Mouse (Mus musculus) lung, postnatal 10 days (tissue): ENCODE data around the gene Ror1.

Source experiments
- DNase-seq: peaks from one replicate; pipeline ENCODE4 v3.0.0; 2021

Ror1 gene

DNA sequence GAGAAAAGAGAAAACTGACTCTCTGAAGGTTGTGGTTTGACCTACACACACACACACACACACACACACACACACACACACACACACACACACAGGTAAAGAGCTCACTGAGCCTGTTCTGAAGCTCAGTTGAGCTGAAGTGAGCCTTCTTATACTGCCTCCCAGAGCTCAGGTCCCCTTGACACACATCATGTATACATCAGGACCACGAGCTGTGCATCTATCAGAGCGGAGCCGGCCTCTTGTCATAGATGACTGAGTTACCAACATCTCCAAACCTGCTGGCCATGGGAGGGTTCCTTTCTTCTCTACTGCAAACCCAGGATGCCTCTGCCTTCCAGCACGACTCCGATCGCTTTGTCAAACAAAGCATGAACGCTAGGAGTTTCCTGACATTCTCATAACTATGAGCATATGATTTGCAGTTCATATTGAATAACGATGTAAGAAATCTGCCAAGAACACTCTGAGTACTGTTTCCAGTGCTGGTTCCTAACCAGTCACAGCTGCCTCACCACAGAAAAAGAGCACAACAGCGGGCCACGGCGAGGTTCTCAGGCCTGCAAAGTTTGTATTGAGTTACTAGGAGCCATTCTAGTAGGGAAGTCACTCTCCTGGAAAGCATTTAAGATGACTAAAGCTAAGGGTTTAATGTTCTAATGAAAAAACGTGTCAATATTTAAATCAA, 297.9 kb downstream of the Ror1 start:
- no peak for DNase-seq

DNA sequence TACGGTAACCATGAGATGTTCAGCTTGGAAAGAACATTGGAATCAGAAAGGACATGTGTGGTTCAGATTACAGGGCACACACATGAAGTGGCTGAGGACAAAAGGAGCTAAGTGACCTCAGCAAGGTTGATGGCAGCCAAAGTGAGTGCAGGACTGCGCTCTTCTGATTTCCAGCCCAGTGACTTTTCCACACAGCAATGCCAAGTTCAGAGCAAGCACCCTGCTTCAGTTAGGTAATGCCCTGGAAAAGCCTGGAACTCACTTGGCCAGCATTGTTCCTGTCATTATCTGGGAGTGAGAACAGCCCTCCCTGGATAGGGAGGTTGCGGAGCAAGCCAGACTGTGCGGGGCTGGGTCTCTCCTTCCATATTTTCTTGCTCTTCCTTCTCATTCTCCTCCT, 299.8 kb downstream of the Ror1 start:
- peak; percentile 43 for DNase-seq

DNA sequence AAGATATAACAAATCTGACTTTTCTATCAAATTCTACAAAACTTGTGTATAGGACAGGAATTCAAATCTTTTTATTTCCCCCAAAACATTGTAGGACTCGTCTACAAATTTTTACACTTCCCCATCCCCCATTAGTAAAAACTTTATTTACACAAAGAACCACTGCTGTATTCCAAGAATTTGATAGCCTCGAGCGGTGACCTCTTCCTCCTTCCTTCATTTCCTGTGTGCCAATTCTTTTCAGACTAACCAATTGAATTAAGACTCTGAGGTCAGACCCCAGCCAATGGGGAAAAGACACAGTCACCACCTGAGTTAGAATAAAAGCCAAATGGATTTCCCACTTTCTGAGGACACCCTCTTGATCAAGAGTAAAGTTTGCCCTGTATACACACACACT, 302.5 kb downstream of the Ror1 start:
- DNase-seq, result no peak

DNA sequence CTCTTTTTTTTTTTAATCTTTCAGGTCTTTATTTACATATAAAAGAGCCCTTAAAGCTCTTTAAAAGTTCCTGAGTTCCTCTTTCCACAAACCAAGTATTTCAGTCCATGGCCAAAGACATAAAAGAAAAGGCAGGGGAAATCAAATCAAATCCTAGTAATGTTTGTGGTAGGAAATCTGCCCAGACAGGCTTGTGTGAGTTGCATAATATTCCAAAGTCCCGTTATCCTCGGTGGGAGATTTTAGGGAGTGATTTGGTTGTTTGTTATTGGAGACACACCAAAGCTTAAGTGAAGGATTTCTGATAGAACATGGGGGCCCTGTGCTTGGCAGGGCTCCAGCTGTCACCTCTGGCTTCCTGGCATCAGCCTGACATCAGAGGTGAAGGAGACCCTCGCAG, 305.5 kb downstream of the Ror1 start:
- DNase-seq, result no peak

DNA sequence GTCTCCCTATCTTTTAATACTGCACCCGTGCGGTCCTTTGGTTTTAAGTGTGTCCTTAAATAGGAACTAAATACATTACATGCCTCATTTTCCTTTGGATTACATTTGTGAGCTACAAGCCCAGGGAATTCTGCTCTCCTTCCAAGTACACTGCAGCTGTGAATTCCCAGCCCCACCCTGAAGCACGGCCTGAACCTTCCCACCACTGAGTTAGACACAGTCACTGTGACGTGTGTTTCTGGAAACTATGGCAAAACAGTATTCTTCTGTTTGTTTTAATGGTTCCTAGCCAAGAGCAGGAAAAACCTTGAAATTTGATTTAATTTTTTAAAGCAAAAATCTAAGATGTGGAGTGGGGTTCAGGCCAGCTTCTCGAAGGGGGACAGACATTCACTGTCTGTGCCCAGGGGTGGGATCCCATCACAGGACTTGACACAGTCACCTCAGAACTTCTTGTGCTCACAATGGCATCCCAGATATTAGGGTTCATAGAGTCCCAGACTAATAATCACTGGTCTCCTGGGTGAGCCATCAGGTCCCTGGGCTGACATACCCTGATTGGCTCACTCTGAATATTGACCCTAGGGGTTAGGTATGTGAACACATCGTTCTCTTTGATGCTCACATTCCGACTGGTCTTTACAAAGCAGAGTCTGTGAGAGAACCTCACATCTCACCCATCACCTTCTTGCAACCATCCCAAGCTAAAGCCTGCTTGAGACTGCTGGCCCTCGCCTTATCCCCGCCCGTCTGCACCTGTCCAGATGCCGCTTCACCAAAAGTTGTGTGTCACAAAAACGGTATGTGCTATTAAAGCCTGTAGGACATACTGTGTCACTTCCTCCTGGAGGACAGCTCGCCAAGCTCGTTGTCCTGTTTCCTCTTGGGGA, 306.2 kb downstream of the Ror1 start:
- peak; percentile 42 for DNase-seq

DNA sequence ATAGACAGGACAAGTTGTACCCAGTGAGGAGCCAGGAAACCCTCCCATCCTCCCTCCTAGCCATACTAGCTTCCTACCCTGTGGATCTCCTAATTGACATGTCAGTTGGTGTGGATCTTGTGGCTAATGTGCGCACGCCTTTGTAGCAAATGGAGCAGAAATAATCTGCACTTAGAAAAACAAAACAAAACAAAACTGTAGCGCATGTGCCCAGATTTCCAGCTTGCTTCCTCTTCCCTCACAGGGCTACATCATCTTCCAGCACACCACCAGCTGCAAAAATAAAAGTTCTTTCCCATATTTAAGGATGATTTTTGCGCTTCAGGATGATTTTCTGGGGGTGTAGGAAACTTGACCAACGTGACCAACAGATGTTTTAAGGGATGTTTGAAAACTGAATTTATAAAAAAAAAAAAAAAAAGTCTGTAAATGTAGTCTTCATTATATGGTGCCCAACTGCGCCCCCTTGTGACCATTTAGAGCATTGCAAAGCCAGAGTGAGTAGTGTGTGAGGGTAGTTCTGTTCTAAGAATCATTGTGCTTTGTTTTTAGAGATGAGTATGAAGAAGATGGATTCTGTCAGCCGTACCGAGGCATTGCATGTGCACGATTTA, 311.8 kb downstream of the Ror1 start:
- peak; percentile 87 for DNase-seq

DNA sequence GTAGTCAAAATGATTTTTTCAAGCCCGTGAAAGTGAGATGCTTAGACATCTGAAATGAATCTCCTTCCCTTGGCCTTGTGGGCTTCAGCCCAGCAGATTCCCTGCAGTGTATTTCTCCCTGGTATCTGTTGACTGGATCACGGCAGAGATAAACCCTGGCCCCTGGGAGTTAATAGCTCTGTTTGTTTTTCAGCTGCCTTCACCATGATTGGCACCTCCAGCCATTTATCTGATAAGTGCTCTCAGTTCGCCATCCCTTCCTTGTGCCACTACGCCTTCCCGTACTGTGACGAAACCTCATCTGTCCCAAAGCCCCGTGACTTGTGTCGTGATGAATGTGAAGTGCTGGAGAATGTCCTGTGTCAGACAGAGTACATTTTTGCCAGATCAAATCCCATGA, 313.9 kb downstream of the Ror1 start:
- DNase-seq, result no peak

DNA sequence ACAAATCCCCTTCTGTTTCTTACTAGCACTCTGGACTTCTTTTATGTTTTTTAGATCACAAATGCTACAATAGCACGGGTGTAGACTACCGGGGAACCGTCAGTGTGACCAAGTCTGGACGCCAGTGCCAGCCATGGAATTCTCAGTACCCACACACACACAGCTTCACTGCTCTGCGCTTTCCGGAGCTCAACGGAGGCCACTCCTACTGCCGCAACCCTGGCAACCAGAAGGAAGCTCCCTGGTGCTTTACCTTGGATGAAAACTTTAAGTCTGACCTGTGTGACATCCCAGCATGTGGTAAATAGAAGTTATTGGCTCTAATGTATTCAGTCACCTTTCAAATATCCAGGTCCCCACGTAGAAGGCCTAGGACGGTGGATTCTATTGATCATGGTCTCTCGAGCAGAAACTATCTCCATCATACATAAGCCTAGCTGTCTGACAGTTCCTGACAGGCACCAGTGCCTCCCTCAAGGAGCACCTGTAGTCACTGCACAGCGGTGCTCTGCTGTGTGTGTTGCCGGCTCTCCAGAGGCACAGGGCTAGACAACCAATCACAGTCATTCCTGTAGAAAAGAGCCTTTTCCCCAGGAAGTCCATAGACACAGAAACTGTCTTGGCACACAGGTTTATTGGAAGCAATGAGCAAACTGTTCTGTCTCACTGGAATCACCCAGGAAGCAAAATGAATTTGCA, 316.4 kb downstream of the Ror1 start:
- DNase-seq, result no peak

DNA sequence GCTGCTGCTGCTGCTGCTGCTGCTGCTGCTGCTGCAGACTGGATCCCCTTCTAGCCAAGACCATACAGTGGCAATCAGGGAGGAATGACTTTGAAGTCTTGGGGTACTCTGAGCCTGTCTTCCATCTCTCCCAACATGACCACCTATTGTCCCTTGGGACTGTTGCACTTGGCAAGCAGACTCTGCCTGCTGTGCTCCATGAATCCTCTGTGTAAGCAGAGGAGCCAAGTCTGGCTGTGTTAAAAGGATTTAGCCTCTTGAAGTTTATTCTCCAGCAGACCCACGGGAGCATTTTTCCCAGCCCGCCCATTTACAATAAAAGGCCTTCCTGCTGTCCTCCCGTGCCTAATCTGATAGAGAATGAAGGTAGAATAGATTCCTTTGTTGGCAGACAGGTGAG, 327.2 kb downstream of the Ror1 start:
- no peak for DNase-seq

DNA sequence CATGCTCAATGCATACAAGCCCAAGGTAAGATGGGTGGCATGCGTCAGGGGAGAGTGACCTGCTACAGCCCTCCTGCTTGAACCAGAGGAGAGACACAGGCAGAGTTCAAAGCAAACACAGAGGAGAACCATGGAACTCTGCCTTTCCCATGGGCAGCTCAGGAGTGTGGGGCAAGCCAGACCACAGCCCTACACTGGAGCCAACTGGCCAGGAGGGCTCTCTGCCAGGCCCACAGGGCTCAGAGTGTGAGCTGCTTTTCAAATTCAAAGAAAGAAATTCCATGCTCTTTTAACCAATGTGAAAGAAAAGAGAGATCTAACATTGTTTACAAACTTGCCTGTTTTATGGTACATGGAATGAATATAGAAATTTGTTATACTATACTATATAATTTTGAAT, 330.5 kb downstream of the Ror1 start:
- no peak for DNase-seq

DNA sequence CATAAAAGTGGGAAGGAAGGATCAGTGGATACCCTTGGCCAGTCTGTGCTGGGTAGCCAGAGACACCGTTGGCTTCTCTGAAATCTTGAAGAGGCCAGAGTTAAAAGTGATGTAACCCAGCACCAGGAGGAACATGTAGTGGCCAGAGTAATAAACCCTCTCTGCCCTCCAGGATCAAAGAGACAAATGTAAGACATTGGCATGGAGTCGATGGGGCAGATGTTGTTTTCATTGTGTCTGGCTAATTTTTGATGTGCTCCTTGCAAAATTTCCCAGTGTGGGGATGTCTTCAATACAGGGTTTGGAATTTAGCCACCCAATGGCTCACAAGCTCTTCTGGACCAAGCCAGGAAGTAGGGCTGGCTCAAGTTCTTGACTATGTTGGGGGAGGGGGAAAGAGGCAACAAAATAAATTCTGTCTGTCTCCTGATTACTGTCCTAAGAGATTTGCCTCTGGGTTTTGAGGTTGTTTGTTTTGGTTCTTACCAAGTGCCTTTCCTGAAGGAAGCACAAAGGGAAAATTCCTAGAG, 333.8 kb downstream of the Ror1 start:
- DNase-seq, result peak; percentile 52

DNA sequence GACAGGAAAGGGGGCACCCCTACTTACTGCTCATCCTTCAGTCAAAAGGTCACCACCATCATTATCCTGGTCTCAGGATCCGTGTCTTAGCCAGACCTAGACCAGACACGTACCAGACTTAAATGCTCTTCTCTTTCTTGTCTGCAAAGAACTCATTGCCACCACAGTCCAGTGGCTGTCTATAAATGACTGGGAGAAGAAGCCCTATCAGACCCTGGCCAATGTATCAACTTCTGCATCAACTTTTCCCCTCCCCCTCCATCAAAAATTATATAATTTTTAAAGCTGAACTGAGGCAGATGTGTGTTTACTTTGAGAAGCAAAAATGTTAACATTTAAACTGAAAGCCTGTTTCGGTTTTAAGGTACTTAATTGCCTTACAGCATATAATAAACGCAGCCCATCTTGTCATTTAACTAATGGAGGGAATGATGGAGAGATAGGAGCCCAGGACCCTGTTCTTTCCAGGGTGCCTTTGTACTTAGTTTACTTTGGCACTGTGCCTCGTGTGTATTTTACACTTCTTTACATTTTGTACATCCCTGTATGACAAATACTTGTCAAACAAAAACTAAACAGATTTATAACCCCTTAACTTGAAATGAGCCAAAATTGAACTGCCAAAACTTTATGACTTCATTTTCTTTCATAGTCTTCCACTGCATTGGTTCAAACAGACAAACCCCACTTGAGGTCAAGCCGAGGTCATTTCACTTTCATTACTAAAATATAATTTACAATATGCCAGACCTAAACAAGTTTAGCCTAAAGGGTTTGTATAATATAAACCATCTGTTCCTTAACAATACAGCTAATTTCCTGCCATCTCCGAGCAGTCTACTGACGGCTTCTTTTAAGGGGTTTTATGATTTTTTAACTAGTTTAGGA, 339.9 kb downstream of the Ror1 start:
- DNase-seq, result no peak

DNA sequence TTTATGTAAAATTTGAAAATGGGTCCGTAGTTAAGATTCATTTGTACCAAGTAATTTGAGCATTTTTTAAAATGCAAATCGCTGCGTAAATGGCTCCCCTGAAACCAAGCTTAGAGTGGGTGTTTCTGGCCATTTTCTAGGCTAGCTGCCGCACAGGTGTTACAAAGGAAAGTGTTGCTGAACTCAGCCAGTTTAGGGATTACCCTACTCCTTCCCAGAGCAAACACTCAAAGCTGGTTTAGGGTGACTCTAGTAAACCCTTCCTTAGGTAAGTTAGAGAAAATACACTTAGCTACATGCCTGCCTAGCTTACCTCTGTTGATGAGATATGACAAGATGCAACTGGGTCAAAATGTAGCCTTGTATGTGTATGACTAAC, 340.6 kb downstream of the Ror1 start:
- no peak for DNase-seq

DNA sequence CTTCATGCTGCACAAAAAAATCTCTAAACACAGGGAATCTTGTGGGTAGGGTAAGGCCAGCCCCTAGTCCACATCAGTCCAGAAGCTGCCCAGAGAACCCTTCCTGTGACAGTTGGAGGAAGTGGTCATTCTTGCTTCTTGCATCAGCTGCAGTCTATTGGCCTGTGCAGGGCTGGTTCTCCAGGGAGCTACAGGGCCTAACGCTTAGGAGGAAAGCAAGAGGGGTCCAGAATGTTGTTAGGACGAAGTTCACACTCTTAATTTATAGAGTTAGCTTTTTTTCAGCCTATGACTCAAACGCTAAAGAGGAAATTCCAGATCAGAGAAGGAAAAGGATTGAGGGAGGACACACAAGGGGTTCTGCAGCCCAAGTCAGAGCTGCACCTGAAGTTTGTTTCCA, 351.3 kb downstream of the Ror1 start:
- DNase-seq, result no peak

DNA sequence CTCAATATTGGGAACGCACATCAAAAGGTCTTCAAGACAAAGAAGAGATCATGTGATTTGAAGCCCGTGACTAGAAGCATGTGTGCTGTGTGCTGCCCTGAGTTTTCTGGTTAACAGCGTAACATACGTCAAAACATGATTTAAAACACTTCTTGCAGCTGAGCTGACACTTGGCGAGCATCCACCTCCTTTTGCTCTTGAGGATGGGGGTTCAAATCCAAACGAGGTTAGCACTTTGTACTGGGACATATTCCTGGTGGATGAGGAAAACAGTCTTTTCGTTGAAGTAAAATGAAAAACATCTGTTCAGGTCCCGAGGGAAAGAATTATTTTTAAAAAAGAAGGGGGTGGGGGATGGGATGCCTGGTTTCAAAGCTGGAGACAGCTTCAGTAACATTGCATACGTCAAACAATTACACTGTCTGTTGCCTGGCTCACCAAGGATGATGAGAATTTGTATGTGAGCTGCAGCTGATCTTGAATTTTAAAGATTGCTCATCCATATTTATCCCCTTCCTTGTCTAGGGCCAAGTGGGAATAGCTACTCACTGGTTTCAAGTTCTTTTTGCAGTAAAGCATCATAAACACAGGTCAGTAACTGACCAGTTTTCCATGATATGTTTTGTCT, 367.0 kb downstream of the Ror1 start:
- no peak for DNase-seq

DNA sequence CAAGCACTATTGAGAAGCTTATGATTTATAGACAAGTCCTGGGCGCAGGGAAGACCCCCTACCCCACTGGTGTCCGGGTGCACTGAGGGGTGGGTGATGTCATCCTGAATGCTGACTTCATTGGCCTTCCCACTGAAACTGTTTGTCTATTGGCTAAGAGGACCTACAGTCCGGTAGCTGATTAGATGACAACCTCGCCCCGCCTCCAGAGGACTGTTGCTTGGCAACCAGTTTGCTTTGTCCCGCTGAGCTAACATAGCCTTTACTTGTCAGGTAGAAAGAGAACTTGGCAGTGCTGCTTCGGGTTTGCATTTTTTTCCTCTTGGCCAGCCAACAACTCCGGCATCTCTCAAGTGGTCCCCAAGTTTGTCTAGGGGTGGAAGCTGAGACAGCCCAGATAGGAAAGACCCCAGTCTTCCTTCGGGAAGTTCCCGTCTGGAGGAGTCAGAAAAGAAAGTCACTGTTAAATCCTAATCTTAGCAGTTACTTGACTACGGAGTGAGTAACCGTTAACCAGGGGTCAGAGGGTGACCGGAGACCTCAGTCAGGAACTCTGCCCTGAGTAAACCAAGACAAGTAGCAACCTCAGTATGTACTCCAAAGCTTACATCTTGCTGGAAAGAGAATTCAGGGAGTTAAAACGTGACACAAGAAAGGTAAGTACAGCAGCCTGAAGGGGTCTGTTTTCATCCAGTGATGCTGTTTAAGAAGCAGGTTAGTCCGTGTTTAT, 383.2 kb downstream of the Ror1 start, which contains the start of gene Ube2u:
Ube2u (plus strand) TSS at position 258 of the 730 bp plus-strand sequence.
- DNase-seq, result peak; percentile 85

DNA sequence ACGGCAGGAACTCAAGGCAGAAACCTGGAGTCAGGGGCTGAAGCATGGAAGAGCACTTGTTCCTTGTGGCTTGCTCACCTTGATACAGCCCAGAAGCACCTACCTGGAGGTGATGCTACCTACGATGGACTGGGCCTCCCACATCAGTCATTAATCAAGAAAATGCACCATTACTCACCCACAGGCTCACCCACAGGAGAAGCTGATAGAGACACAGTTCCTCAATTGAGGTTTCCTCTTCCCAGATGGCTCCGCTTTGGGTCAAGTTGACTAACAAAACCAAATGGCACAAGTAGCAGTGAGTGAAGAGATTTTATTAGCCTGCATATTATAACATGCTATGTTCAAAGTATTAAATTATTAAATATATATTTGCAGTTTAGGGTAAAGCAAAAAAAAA, 392.9 kb downstream of the Ror1 start:
- DNase-seq, result no peak
